16 mouse cellular contexts compared by ENCODE assay signal in the genomic region with DNA sequence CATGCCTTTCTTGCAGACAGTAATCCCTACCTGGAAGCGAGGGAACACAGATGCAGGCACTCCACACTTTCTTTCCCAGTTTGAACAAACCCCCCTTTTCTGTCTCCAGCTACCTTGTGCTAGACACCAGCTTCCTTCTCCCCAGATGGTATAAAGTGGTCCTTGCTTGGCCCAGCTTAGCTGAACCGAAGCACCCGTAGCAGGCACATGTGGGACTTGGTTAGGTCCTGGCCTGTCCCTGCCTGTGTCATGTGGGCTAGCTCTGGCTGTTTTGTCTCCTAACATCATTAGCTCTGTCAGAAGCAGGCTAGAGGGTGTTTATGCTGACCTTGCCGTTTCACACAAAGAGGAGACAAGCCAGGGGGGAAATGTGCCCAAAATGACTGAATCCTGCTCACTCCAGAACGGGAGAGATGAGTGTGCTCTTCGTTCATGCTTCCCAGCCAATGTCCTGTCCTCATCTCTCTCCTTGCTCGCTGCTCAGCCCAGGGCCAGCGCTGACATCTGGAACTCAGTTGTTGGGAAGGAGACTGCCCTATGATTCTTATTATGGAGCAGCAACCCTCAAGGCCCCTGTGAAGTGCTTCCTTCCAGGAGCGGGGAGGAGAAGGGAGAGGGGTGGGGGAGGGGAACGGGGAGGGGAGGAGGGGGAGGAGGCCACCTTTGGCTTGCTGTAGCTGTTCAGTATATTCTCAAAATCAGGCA. TPM values are rescaled to one million over a fixed set of nuclear protein-coding genes. Genes with fewer than 3 reads are reported as not detected.
DNase-seq lines count a peak whose midpoint lies in the region; ATAC-seq and TF ChIP-seq lines count a peak whose summit lies in the region.
"Had no signal": no experiment of that assay in that cellular context is flagged by ENCODE, and none has a peak within 500 bp of the region (broad histone marks: within the 10 kb centered on the region; RNA-seq: fewer than 3 reads in every experiment).

No protein-coding gene starts in this region.

- no peaks in the 10 kb centered on the region for H3K9me3 ChIP-seq in hindbrain, embryonic 16.5 days (ENCODE audit: control insufficient read depth, low read length)
- no peaks in the 10 kb centered on the region for H3K9me3 ChIP-seq in hindbrain, postnatal 0 days (ENCODE audit: low read length)
- 0 out of 2 replicates have a peak, but pooled peaks cover under 1% of the 10 kb centered on the region for H3K9me3 ChIP-seq in stomach, embryonic 14.5 days (ENCODE audit: control insufficient read depth, low read depth, low read length)
- no peaks in the 10 kb centered on the region for H3K9me3 ChIP-seq in stomach, postnatal 0 days (ENCODE audit: control insufficient read depth, low read length)
- no peaks in the 10 kb centered on the region for H3K9me3 ChIP-seq in embryonic facial prominence, embryonic 12.5 days
- no peaks in the 10 kb centered on the region for H3K9me3 ChIP-seq in midbrain, postnatal 0 days (ENCODE audit: low read length)

- TF ChIP-seq EP300 in stomach, postnatal 0 days (optimal IDR thresholded peaks at IDR 0.05) = no peak

- peak overlapping the region; percentile 17; the same call in 1 of the 2 replicates for H3K9ac ChIP-seq in hindbrain, embryonic 16.5 days (ENCODE audit: low read depth, low read length)
- no peak overlapping the region for H3K9ac ChIP-seq in hindbrain, postnatal 0 days (replicated peaks; ENCODE audit: low read length)
- no peak overlapping the region for H3K9ac ChIP-seq in stomach, embryonic 14.5 days (replicated peaks; ENCODE audit: low read depth, low read length)
- no peak overlapping the region for H3K9ac ChIP-seq in stomach, postnatal 0 days (ENCODE audit: low read length)
- no peak overlapping the region for H3K9ac ChIP-seq in embryonic facial prominence, embryonic 12.5 days
- no peak overlapping the region for H3K9ac ChIP-seq in midbrain, postnatal 0 days (replicated peaks; ENCODE audit: low read length, poor library complexity, severe bottlenecking)

- H3K4me2 ChIP-seq in hindbrain, embryonic 16.5 days (ENCODE audit: low read length) = no peak overlapping the region
- H3K4me2 ChIP-seq in hindbrain, postnatal 0 days (ENCODE audit: low read depth, low read length) = no peak overlapping the region
- no peak overlapping the region for H3K4me2 ChIP-seq in stomach, embryonic 14.5 days (replicated peaks; ENCODE audit: low read depth, low read length)
- H3K4me2 ChIP-seq in stomach, postnatal 0 days (replicated peaks; ENCODE audit: low read depth) = no peak overlapping the region
- H3K4me2 ChIP-seq in embryonic facial prominence, embryonic 12.5 days (replicated peaks) = no peak overlapping the region
- H3K4me2 ChIP-seq in midbrain, postnatal 0 days (ENCODE audit: low read depth, low read length, poor library complexity, severe bottlenecking) = peak overlapping the region; percentile 5; the same call in 1 of the 2 replicates

- WGBS in hindbrain, embryonic 16.5 days = 58% methylated on average over 10 of the region's 10 CpGs
- WGBS in hindbrain, postnatal 0 days = 53% methylated on average over 10 of the region's 10 CpGs
- 48% methylated on average over 10 of the region's 10 CpGs for WGBS in stomach, embryonic 14.5 days
- 51% methylated on average over 9 of the region's 10 CpGs for WGBS in stomach, postnatal 0 days
- WGBS in embryonic facial prominence, embryonic 12.5 days = 37% methylated on average over 10 of the region's 10 CpGs
- 71% methylated on average over 9 of the region's 10 CpGs for WGBS in midbrain, postnatal 0 days

- ATAC-seq in hindbrain, embryonic 16.5 days = no peak
- no peak for ATAC-seq in hindbrain, postnatal 0 days
- ATAC-seq in stomach, embryonic 14.5 days (ENCODE audit: insufficient number of reproducible peaks, insufficient read depth, low FRiP score, low read depth) = no peak
- no peak for ATAC-seq in stomach, postnatal 0 days (ENCODE audit: low FRiP score, low TSS enrichment)
- 0 out of 2 replicates have a peak, but pooled peaks have one; percentile 42 for ATAC-seq in embryonic facial prominence, embryonic 12.5 days (ENCODE audit: insufficient number of reproducible peaks, insufficient read depth, low FRiP score, low TSS enrichment)
- no peak for ATAC-seq in midbrain, postnatal 0 days (ENCODE audit: low FRiP score)
- ATAC-seq: inflammation-experienced regulatory T-cells, adult 6 months had no signal

- no peak overlapping the region for H3K4me3 ChIP-seq in hindbrain, embryonic 16.5 days (ENCODE audit: low read length)
- no peak overlapping the region for H3K4me3 ChIP-seq in hindbrain, postnatal 0 days (ENCODE audit: low read length)
- H3K4me3 ChIP-seq in stomach, embryonic 14.5 days (ENCODE audit: low read depth, low read length) = no peak overlapping the region
- H3K4me3 ChIP-seq in stomach, postnatal 0 days (ENCODE audit: low read depth, low read length) = no peak overlapping the region
- no peak overlapping the region for H3K4me3 ChIP-seq in embryonic facial prominence, embryonic 12.5 days
- H3K4me3 ChIP-seq in midbrain, postnatal 0 days (ENCODE audit: low read depth, low read length) = no peak overlapping the region

- no peak for DNase-seq in hindbrain, postnatal 0 days (ENCODE audit: low spot score)
- DNase-seq in stomach, postnatal 0 days (ENCODE audit: low spot score) = no peak
- DNase-seq in midbrain, postnatal 0 days (ENCODE audit: low spot score) = no peak
- no peak for DNase-seq in liver
- no peak for DNase-seq in right cerebral cortex, postnatal 25 days
- DNase-seq: adrenal gland, postnatal 25 days; cerebellum, postnatal 25 days; gastrocnemius, postnatal 10 days; kidney, postnatal 36 days; layer of hippocampus, postnatal 36 days; lung, postnatal 10 days had no signal

- no peaks in the 10 kb centered on the region for H3K27me3 ChIP-seq in hindbrain, embryonic 16.5 days (replicated peaks; ENCODE audit: control insufficient read depth, insufficient read depth, low read length)
- no peaks in the 10 kb centered on the region for H3K27me3 ChIP-seq in hindbrain, postnatal 0 days (ENCODE audit: insufficient read depth, low read length)
- no peaks in the 10 kb centered on the region for H3K27me3 ChIP-seq in stomach, embryonic 14.5 days (ENCODE audit: control insufficient read depth, insufficient read depth, low read length)
- no peaks in the 10 kb centered on the region for H3K27me3 ChIP-seq in stomach, postnatal 0 days (ENCODE audit: control insufficient read depth, insufficient read depth, low read length)
- no peaks in the 10 kb centered on the region for H3K27me3 ChIP-seq in embryonic facial prominence, embryonic 12.5 days
- no peaks in the 10 kb centered on the region for H3K27me3 ChIP-seq in midbrain, postnatal 0 days (ENCODE audit: insufficient read depth, low read length)

- no peak overlapping the region for H3K27ac ChIP-seq in hindbrain, embryonic 16.5 days (ENCODE audit: low read depth, low read length)
- H3K27ac ChIP-seq in hindbrain, postnatal 0 days = no peak overlapping the region
- H3K27ac ChIP-seq in stomach, embryonic 14.5 days (ENCODE audit: low read length) = peak overlapping the region; percentile 23; the same call in 1 of the 2 replicates
- H3K27ac ChIP-seq in stomach, postnatal 0 days (replicated peaks) = no peak overlapping the region
- peak overlapping the region; percentile 46 for H3K27ac ChIP-seq in embryonic facial prominence, embryonic 12.5 days
- no peak overlapping the region for H3K27ac ChIP-seq in midbrain, postnatal 0 days (ENCODE audit: low read depth, low read length)

- H3K4me1 ChIP-seq in hindbrain, embryonic 16.5 days (ENCODE audit: control insufficient read depth, insufficient read depth, low read depth, low read length) = no peaks in the 10 kb centered on the region; the same call in none of the 2 replicates
- H3K4me1 ChIP-seq in hindbrain, postnatal 0 days (ENCODE audit: insufficient read depth, low read length) = peaks cover 5% of the 10 kb centered on the region; the same call in 1 of the 2 replicates
- H3K4me1 ChIP-seq in stomach, embryonic 14.5 days (ENCODE audit: control insufficient read depth, insufficient read depth, low read length) = 0 out of 2 replicates have a peak, but pooled peaks cover 3% of the 10 kb centered on the region
- no peaks in the 10 kb centered on the region for H3K4me1 ChIP-seq in stomach, postnatal 0 days (replicated peaks; ENCODE audit: control insufficient read depth, insufficient read depth)
- H3K4me1 ChIP-seq in embryonic facial prominence, embryonic 12.5 days = peaks cover 8% of the 10 kb centered on the region; the same call in 1 of the 2 replicates
- no peaks in the 10 kb centered on the region for H3K4me1 ChIP-seq in midbrain, postnatal 0 days (ENCODE audit: insufficient read depth, low read length)

- no peak for TF ChIP-seq CTCF in hindbrain, postnatal 0 days (IDR thresholded peaks at IDR 0.05; ENCODE audit: low read depth)
- TF ChIP-seq CTCF in stomach, postnatal 0 days (IDR thresholded peaks at IDR 0.05; ENCODE audit: low read depth) = no peak
- no peak for TF ChIP-seq CTCF in midbrain, postnatal 0 days (IDR thresholded peaks at IDR 0.05)

- no peaks in the 10 kb centered on the region for H3K36me3 ChIP-seq in hindbrain, embryonic 16.5 days (ENCODE audit: control insufficient read depth, insufficient read depth, low read length)
- H3K36me3 ChIP-seq in hindbrain, postnatal 0 days (ENCODE audit: insufficient read depth, low read length) = no peaks in the 10 kb centered on the region
- no peaks in the 10 kb centered on the region for H3K36me3 ChIP-seq in stomach, embryonic 14.5 days (ENCODE audit: control insufficient read depth, insufficient read depth, low read length)
- no peaks in the 10 kb centered on the region for H3K36me3 ChIP-seq in stomach, postnatal 0 days (ENCODE audit: control insufficient read depth, insufficient read depth, low read length)
- H3K36me3 ChIP-seq in embryonic facial prominence, embryonic 12.5 days = no peaks in the 10 kb centered on the region
- H3K36me3 ChIP-seq in midbrain, postnatal 0 days (ENCODE audit: insufficient read depth, low read length) = no peaks in the 10 kb centered on the region

RNA-seq across cellular contexts. Expression of a gene that starts 1.2 kb away (rescaled TPM):
- 5.7 and 6.6 TPM in 2 replicates for polyA plus RNA-seq in hindbrain, embryonic 16.5 days (2015; fragmentation: Nextera tagmentation; extraction: Ambion mirVana)
- 3.2 and 9.1 TPM in 2 replicates for total RNA-seq in hindbrain, postnatal 0 days (2014; rRNA removed)
- polyA plus RNA-seq in hindbrain, postnatal 0 days (2015; fragmentation: Nextera tagmentation; extraction: Ambion mirVana) = 7.1 and 7.5 TPM in 2 replicates
- polyA plus RNA-seq in stomach, embryonic 14.5 days (2014; fragmentation: Nextera tagmentation; extraction: Ambion mirVana) = 0.75 and 2.0 TPM in 2 replicates
- polyA plus RNA-seq in stomach, postnatal 0 days (2015; fragmentation: Nextera tagmentation; extraction: Ambion mirVana) = 1.9 and 2.0 TPM in 2 replicates
- 2.7 and 3.5 TPM in 2 replicates for polyA plus RNA-seq in embryonic facial prominence, embryonic 12.5 days (2016; fragmentation: Nextera tagmentation; extraction: Ambion mirVana)
- total RNA-seq in midbrain, postnatal 0 days (2014; rRNA removed) = 7.6 and 7.7 TPM in 2 replicates
- polyA plus RNA-seq in midbrain, postnatal 0 days (2015; fragmentation: Nextera tagmentation; extraction: Ambion mirVana) = 13.2 and 14.1 TPM in 2 replicates
- total RNA-seq: gastrocnemius, postnatal 10 days; monocyte, adult 5-6 weeks had no signal
- polyA plus RNA-seq: inflammation-experienced regulatory T-cells, adult 6 months had no signal

RNA-seq across cellular contexts. Expression of a gene that starts 6.8 kb away (rescaled TPM):
- polyA plus RNA-seq in hindbrain, embryonic 16.5 days (2015; fragmentation: Nextera tagmentation; extraction: Ambion mirVana) = 98.9 and 99.7 TPM in 2 replicates
- total RNA-seq in hindbrain, postnatal 0 days (2014; rRNA removed) = 130 TPM in 2 replicates
- 72.3 and 81.7 TPM in 2 replicates for polyA plus RNA-seq in hindbrain, postnatal 0 days (2015; fragmentation: Nextera tagmentation; extraction: Ambion mirVana)
- polyA plus RNA-seq in stomach, embryonic 14.5 days (2014; fragmentation: Nextera tagmentation; extraction: Ambion mirVana) = 23.2 and 23.3 TPM in 2 replicates
- 47.0 and 47.7 TPM in 2 replicates for polyA plus RNA-seq in stomach, postnatal 0 days (2015; fragmentation: Nextera tagmentation; extraction: Ambion mirVana)
- polyA plus RNA-seq in embryonic facial prominence, embryonic 12.5 days (2016; fragmentation: Nextera tagmentation; extraction: Ambion mirVana) = 57.7 and 58.2 TPM in 2 replicates
- total RNA-seq in midbrain, postnatal 0 days (2014; rRNA removed) = 148 and 151 TPM in 2 replicates
- 87.0 and 89.0 TPM in 2 replicates for polyA plus RNA-seq in midbrain, postnatal 0 days (2015; fragmentation: Nextera tagmentation; extraction: Ambion mirVana)

RNA-seq across cellular contexts. Expression of a gene that starts 50.1 kb away (rescaled TPM):
- polyA plus RNA-seq in hindbrain, embryonic 16.5 days (2015; fragmentation: Nextera tagmentation; extraction: Ambion mirVana) = 0.49 TPM in 1 of 2 replicates, not detected in the other
- 0.79 TPM in 1 of 2 replicates, not detected in the other for total RNA-seq in hindbrain, postnatal 0 days (2014; rRNA removed)
- not detected in 2 replicates for polyA plus RNA-seq in hindbrain, postnatal 0 days (2015; fragmentation: Nextera tagmentation; extraction: Ambion mirVana)
- 4.9 and 8.4 TPM in 2 replicates for polyA plus RNA-seq in stomach, embryonic 14.5 days (2014; fragmentation: Nextera tagmentation; extraction: Ambion mirVana)
- 147 and 150 TPM in 2 replicates for polyA plus RNA-seq in stomach, postnatal 0 days (2015; fragmentation: Nextera tagmentation; extraction: Ambion mirVana)
- 2.0 and 3.2 TPM in 2 replicates for polyA plus RNA-seq in embryonic facial prominence, embryonic 12.5 days (2016; fragmentation: Nextera tagmentation; extraction: Ambion mirVana)
- not detected in 2 replicates for total RNA-seq in midbrain, postnatal 0 days (2014; rRNA removed)
- polyA plus RNA-seq in midbrain, postnatal 0 days (2015; fragmentation: Nextera tagmentation; extraction: Ambion mirVana) = 0.31 TPM in 1 of 2 replicates, not detected in the other
- total RNA-seq: adrenal gland, postnatal 25 days; gastrocnemius, postnatal 10 days; layer of hippocampus, postnatal 36 days; monocyte, adult 5-6 weeks had no signal
- polyA plus RNA-seq: inflammation-experienced regulatory T-cells, adult 6 months had no signal

Comparison
In these comparisons a context has a peak if more than half of its experiments do, and no peak if none do; other contexts are left out.
1. H3K27ac ChIP-seq: peak in stomach, embryonic 14.5 days (single experiment) and embryonic facial prominence, embryonic 12.5 days (single experiment); none in hindbrain, embryonic 16.5 days (single experiment), hindbrain, postnatal 0 days (single experiment), stomach, postnatal 0 days (single experiment) and midbrain, postnatal 0 days (single experiment).
2. RNA of a gene that starts 50.1 kb away (polyA plus RNA-seq): 147 to 150 TPM in stomach, postnatal 0 days; 4.9 to 8.4 TPM in stomach, embryonic 14.5 days, 2.0 to 3.2 TPM in embryonic facial prominence, embryonic 12.5 days, 0.49 TPM in hindbrain, embryonic 16.5 days, not detected in hindbrain, postnatal 0 days and 0.31 TPM in midbrain, postnatal 0 days; every median in the first group is over 10 times any median in the second.